Mouse (Mus musculus): ENCODE results near the gene Tnr.

Tnr gene

GRCm38 (mm10) chr1:159523578-159523977 lies at the start of gene Tnr:
TSS of gene Tnr (plus strand) at chr1:159523769.
- DNase-seq (ENCODE audit: low spot score in 2 of 2), result peak in 1 of 2 experiments; percentile 9

- DNase-seq (ENCODE audit: low spot score in 2 of 2), result no peak
Observed at GRCm38 (mm10) chr1:159489853-159490435, 33.6 kb upstream of the Tnr start.

- DNase-seq (ENCODE audit: low spot score in 2 of 2), result no peak
Observed at GRCm38 (mm10) chr1:159492536-159492935, 31.0 kb upstream of the Tnr start.

- no peak for DNase-seq (ENCODE audit: low spot score in 2 of 2)
Observed at GRCm38 (mm10) chr1:159493720-159494499, 29.7 kb upstream of the Tnr start.

- no peak for DNase-seq (ENCODE audit: low spot score in 2 of 2)
Observed at GRCm38 (mm10) chr1:159498236-159498635, 25.3 kb upstream of the Tnr start.

- DNase-seq (ENCODE audit: low spot score in 2 of 2), result no peak
Observed at GRCm38 (mm10) chr1:159499806-159500460, 23.6 kb upstream of the Tnr start.

- no peak for DNase-seq (ENCODE audit: low spot score in 2 of 2)
Observed at GRCm38 (mm10) chr1:159501911-159502310, 21.7 kb upstream of the Tnr start.

- DNase-seq (ENCODE audit: low spot score in 2 of 2), result no peak
Observed at GRCm38 (mm10) chr1:159510667-159511066, 12.9 kb upstream of the Tnr start.

- DNase-seq (ENCODE audit: low spot score in 2 of 2), result no peak
Observed at GRCm38 (mm10) chr1:159517647-159518046, 5.9 kb upstream of the Tnr start.

- DNase-seq (ENCODE audit: low spot score in 2 of 2), result no peak
Observed at GRCm38 (mm10) chr1:159519206-159519605, 4.4 kb upstream of the Tnr start.

DNA sequence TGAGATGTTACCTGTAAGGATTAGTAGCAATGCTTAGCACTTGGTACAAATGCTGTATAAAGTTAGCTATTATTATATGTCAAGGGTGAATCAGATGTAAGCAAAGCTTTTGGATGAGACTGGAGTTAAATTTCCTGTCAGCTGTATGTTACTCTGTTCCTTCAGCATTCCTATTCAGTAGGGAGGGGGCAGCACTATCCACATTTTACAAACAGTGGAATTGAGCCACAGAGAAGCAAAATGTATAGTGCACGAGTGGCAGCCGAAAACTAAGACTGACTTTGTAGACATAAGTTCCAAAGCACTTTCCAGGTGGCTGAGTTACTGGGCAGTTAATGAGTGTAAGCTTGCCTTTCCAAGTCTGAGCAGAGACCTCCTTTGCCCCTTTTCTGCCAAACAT lies 500 bp upstream of the Tnr start:
- no peak for DNase-seq (ENCODE audit: low spot score in 2 of 2)

- peak in 1 of 2 experiments; percentile 2 for DNase-seq (ENCODE audit: low spot score in 2 of 2)
Observed at GRCm38 (mm10) chr1:159524051-159524549, 531 bp downstream of the Tnr start.

DNA sequence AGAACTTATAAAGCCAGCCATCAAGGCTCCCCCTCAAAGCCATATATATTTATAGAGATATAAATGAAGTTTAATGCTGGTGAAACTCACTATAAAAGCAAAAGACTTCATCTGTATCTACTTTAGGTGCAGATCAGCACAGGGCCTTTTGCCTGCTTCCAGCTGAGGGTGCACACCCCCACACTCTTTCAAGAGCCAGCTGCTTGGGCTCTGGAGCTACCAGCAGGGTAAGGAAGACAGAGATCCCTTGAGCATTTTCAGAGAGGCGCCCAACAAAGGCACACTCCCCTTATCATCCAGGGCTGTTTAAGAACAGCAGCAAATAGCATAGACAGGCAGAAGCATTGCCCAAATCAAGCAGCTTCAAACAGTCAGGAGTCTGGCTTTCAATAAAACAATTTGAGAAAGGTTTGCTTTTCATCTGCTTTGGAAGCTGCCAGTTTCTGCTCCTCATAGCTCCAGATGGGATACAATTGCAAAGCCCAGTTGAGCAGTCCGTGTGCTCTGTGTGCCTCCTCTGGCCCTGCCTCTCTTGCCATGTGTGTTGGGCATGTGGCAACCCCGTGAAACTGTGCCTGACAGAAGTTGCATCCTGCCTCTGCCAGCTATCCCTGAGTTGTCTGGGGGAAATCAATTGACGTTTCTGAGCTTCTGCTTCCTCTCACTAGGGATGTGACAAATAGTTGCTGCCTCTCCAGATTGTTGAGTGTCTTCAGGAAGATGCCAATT lies 9.4 kb downstream of the Tnr start:
- DNase-seq (ENCODE audit: low spot score in 2 of 2), result no peak

DNA sequence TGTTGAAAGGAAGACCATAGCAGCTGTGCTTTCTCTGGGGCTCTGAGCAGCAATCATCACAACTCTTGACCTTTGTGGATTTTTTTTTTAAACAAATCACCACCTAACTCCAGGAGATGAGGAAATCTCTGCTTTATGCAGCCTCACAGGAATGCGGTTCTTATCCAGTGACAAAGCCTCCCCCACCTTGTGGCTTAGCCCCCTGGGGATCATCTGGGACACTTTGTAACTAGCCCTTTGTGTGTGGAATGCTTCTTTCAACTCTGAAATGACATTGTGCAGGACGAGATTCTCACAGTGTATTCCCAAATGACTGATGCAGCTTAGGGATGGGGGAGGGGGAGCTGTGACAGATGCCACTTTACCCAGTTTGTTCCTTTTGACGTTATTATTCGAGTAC lies 12.0 kb downstream of the Tnr start:
- no peak for DNase-seq (ENCODE audit: low spot score in 2 of 2)

- no peak for DNase-seq (ENCODE audit: low spot score in 2 of 2)
Observed at GRCm38 (mm10) chr1:159537541-159537940, 14.0 kb downstream of the Tnr start.

GRCm38 (mm10) chr1:159538076-159538475 lies 14.5 kb downstream of the Tnr start:
- DNase-seq (ENCODE audit: low spot score in 2 of 2), result no peak

GRCm38 (mm10) chr1:159545470-159546145 lies 22.0 kb downstream of the Tnr start:
- DNase-seq (ENCODE audit: low spot score in 2 of 2), result no peak

- no peak for DNase-seq (ENCODE audit: low spot score in 2 of 2)
Observed at GRCm38 (mm10) chr1:159551036-159551435, 27.5 kb downstream of the Tnr start.

- DNase-seq (ENCODE audit: low spot score in 2 of 2), result no peak
Observed at GRCm38 (mm10) chr1:159551591-159552442, 28.2 kb downstream of the Tnr start.

DNA sequence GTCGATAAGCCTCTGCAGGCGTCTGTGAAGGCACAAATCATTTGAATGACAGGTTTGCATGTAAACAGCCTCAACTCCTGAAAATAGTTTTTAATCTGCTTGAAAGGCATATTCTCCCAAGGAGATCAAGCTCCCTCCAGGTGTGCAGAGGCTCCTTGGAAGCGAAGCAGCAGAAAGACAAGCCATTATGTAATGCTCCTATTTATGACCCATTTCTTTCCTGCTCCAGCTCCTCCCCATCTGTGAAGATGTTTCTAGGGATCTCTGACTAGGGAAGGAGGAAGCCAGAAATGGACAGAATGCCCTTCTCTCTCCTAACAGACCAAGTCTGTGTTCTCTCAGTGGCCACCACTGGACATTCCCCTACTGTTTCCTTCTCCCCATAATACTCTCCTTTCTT lies 38.0 kb downstream of the Tnr start:
- DNase-seq (ENCODE audit: low spot score in 2 of 2), result no peak
